Comparison of ENCODE assay signal across 8 mouse cellular contexts in genomic region chr6:81987010-81987409, GRCm38 (mm10). TPM values are rescaled to one million over a fixed set of nuclear protein-coding genes. Genes with fewer than 3 reads are reported as not detected.
A peak's percentile ranks its signal among the peaks of the same experiment; 100 is the strongest.
DNase-seq lines count a peak whose midpoint lies in the region; ATAC-seq lines count a peak whose summit lies in the region.

No protein-coding gene starts in this region.

- no peak overlapping the region for H3K27ac ChIP-seq in intestine, embryonic 14.5 days (ENCODE audit: low read depth)
- peak overlapping the region; percentile 52; the same call in 1 of the 2 replicates for H3K27ac ChIP-seq in midbrain, embryonic 10.5 days (replicated peaks)

- WGBS in intestine, embryonic 14.5 days: 2% methylated on average over 9 of the region's 9 CpGs
- 1% methylated on average over 9 of the region's 9 CpGs for WGBS in midbrain, embryonic 10.5 days

- H3K9me3 ChIP-seq in intestine, embryonic 14.5 days (ENCODE audit: control insufficient read depth, low read length): no peaks in the 10 kb centered on the region
- no peaks in the 10 kb centered on the region for H3K9me3 ChIP-seq in midbrain, embryonic 10.5 days (replicated peaks)

- intact Hi-C loops in left cerebral cortex, postnatal 10 days (cut with DNase I): loop anchor here (2.0 to 5.0 kb wide), 2 partner anchors 55 to 132 kb away; partner anchors contain the start of gene Eva1a

- no peaks in the 10 kb centered on the region for H3K4me1 ChIP-seq in intestine, embryonic 14.5 days (replicated peaks; ENCODE audit: control insufficient read depth, insufficient read depth, low read length)
- peaks cover 28% of the 10 kb centered on the region for H3K4me1 ChIP-seq in midbrain, embryonic 10.5 days

- DNase-seq in adrenal gland, adult (ENCODE audit: inconsistent age in 2 of 2, low spot score in 1 of 2): peak; percentile 89 to 95
- DNase-seq in cerebellum, postnatal 4 days (ENCODE audit: low spot score in 2 of 2): peak; percentile 74 to 81
- peak; percentile 80 for DNase-seq in gastrocnemius, postnatal 10 days
- DNase-seq in intestine, embryonic 14.5 days (ENCODE audit: low spot score): peak; percentile 88
- peak; percentile 72 to 88 for DNase-seq in left cerebral cortex, postnatal 10 days (ENCODE audit: extremely low spot score in 1 of 2, low spot score in 2 of 2)
- DNase-seq in midbrain, embryonic 10.5 days (ENCODE audit: low spot score): peak; percentile 82
- DNase-seq in right cerebral cortex, postnatal 36 days (ENCODE audit: low spot score in 2 of 2): peak; percentile 65 to 66
- peak; percentile 80 for DNase-seq in urinary bladder, postnatal 25 days (ENCODE audit: low spot score)

- H3K27me3 ChIP-seq in intestine, embryonic 14.5 days (replicated peaks; ENCODE audit: control insufficient read depth, insufficient read depth, low read length): no peaks in the 10 kb centered on the region
- H3K27me3 ChIP-seq in midbrain, embryonic 10.5 days (ENCODE audit: low read depth, poor library complexity, severe bottlenecking): peaks cover 58% of the 10 kb centered on the region

- H3K4me3 ChIP-seq in intestine, embryonic 14.5 days (ENCODE audit: low read depth, low read length): no peak overlapping the region
- no peak overlapping the region for H3K4me3 ChIP-seq in midbrain, embryonic 10.5 days

- peak; percentile 85 for ATAC-seq in intestine, embryonic 14.5 days (replicated peaks; ENCODE audit: low FRiP score, low TSS enrichment, low read depth)

- no peak overlapping the region for H3K9ac ChIP-seq in intestine, embryonic 14.5 days (ENCODE audit: low read length)

- no peaks in the 10 kb centered on the region for H3K36me3 ChIP-seq in intestine, embryonic 14.5 days (ENCODE audit: control insufficient read depth, insufficient read depth, low read length)
- no peaks in the 10 kb centered on the region for H3K36me3 ChIP-seq in midbrain, embryonic 10.5 days

- no peak overlapping the region for H3K4me2 ChIP-seq in intestine, embryonic 14.5 days (ENCODE audit: low read length)

RNA-seq across cellular contexts. Expression of gene Mrpl19, which starts 21.3 kb away (rescaled TPM):
- 10 to 100 TPM; 22.4 to 24.9 TPM for total RNA-seq in gastrocnemius, postnatal 10 days (2021)
- polyA plus RNA-seq in intestine, embryonic 14.5 days (2014; fragmentation: Nextera tagmentation; extraction: Ambion mirVana): 61.2 and 73.7 TPM in 2 replicates
- 10 to 100 TPM; 32.8 to 33.5 TPM for total RNA-seq in left cerebral cortex, postnatal 10 days (2021)
- 66.8 and 69.0 TPM in 2 replicates for polyA plus RNA-seq in midbrain, embryonic 10.5 days (2016; fragmentation: Nextera tagmentation; extraction: Ambion mirVana)

RNA-seq across cellular contexts. Expression of gene Eva1a, which starts 53.8 kb away (rescaled TPM):
- total RNA-seq in gastrocnemius, postnatal 10 days (2021): 1 to 10 TPM; 2.0 to 2.1 TPM
- 22.3 and 22.4 TPM in 2 replicates for polyA plus RNA-seq in intestine, embryonic 14.5 days (2014; fragmentation: Nextera tagmentation; extraction: Ambion mirVana)
- total RNA-seq in left cerebral cortex, postnatal 10 days (2021): 1 to 10 TPM; 6.8 to 9.0 TPM
- polyA plus RNA-seq in midbrain, embryonic 10.5 days (2016; fragmentation: Nextera tagmentation; extraction: Ambion mirVana): 3.4 and 3.7 TPM in 2 replicates
